Mouse (Mus musculus) testis, adult 2 months (tissue): ENCODE measurements around the gene Nek4.

Experiments
- CTCF ChIP-seq: fragments of 200-500 bp; IDR thresholded peaks from 2 replicates; pipeline ENCODE4 v1.5.1; 2012; ENCODE audit warnings: low read depth, mild to moderate bottlenecking, inconsistent platforms, low read length, moderate library complexity; ENCODE audit not compliant: control insufficient read depth, insufficient read depth, insufficient replicate concordance
- POLR2A ChIP-seq: fragments of 200-500 bp; IDR thresholded peaks from 2 replicates; pipeline ENCODE4 v1.6.1; 2012; ENCODE audit warnings: low read depth, mild to moderate bottlenecking, inconsistent platforms, low read length, moderate library complexity; ENCODE audit not compliant: control insufficient read depth

DNA sequence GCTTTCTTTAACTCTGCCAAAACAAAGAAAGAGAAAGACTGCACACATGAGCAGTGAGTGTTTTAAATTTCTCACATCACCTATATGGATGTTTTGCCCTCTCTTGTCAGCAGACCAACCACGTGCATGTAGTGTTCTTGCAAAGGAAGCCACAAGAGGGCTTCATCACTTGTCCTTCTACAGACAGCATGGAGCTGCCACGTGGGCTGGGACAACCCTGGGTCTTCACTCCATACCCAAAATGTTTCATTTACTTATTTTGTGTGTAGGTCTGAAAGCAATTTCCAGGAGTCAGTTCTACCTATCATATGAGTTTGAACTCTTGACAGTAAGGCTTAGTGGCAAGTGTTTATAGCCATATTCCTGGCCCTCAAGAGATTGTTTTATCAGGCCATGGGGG is 66.7 kb downstream of the Nek4 start:
- TF ChIP-seq POLR2A (no peak), CTCF (no peak)
